Mouse (Mus musculus): ENCODE measurements around the gene Olfr49. TPM values are rescaled to one million over a fixed set of nuclear protein-coding genes. Genes with fewer than 3 reads are reported as not detected.
"Not testable (repeated sequence)": the region's sequence is repeated elsewhere in the genome, so short reads cannot be mapped to it uniquely, and the experiment has no call there.

The Olfr49 gene
- total RNA-seq, 2 experiments from 2014 or later = not detected

DNA sequence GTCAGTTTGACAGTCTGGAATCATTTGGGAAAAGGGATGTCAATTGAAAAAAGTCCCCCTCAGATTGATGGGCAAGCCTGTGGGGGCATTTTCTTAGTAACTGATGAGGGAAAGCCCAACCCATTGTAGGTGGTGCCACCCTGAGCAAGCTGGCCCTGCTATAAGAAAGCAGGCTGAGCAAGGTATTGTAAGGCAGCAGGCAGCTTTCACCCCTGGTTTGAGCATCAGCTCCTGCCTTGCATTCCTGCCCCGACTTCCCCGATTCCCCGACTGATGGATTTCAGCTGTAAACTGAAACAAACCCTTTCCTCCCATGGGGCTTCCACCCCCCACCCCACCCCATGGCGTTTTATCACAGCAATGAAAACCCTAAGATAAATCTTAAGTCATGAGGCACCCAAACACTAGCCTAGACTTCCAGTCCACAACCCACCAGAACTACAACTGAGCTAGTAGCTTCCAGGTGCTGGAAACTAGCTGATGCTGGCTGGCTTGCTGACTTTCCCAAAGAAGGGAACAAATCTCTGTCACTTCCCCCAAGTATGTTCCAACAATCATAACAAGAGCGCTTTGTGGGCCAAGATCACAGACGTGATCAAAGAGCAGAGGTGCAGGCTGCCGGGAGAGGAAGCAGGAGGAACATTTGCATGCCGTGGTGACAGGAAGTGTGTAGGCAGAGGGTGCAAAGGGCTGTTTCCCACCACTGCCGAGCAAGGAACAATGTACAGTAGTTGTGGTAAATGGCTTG lies 51.8 kb downstream of the Olfr49 start:
- no peak for DNase-seq
- intact Hi-C loops (cut with DNase I) = no loop called here

DNA sequence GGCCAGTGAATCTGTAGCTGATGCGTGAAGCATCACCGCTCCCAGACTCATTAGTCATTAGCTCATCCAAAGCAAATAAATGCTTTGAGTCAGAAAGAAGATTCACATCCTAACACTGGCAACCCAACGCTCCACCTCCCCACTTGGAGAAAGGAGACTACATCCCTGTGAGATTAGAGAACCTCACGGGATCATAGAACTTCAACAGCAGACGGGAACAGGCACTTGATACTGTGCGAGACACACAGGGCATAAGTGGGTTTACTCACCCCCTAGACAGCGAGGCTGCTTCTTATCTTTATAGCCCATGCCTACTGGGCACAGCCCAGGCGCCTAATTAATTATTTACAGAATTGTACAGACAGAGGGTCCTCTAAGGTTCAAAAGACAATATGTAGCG lies 52.6 kb downstream of the Olfr49 start:
- intact Hi-C loops (cut with DNase I) = no loop called here
- DNase-seq = no peak

DNA sequence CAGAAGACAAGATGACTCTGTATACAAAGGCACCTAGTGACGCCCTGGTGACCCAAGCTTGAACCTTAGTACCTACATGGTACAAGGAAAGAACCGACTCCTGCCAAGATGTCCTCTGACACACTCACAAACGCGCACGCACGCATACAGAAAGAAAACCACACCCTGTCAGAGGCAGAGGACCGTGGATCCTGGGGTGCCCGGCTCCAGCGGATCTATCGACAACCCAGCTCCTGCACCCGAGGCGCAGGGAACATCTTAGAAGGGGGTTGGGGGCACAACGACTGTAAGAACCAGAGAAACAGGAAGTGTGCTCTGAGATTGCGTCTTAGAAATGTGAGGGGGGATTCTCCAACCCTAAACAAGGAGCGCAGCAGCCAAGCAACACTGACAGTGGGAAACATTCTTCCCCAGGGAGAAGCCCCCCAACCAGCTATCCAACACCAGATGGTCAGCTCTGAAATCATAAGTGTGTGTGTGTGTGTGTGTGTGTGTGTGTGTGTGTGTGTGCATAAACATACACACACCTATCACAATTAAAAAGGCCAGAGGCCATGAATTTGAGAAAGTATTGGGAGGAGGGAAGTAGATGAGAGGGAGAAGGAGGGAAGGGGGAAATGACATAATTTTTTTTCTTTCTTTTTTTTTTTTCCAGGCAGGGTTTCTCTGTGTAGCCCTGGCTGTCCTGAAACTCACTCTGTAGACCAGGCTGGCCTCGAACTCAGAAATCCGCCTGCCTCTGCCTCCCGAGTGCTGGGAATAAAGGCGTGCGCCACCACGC lies 53.4 kb downstream of the Olfr49 start:
- no peak for DNase-seq
- intact Hi-C loops (cut with DNase I) = no loop called here

DNA sequence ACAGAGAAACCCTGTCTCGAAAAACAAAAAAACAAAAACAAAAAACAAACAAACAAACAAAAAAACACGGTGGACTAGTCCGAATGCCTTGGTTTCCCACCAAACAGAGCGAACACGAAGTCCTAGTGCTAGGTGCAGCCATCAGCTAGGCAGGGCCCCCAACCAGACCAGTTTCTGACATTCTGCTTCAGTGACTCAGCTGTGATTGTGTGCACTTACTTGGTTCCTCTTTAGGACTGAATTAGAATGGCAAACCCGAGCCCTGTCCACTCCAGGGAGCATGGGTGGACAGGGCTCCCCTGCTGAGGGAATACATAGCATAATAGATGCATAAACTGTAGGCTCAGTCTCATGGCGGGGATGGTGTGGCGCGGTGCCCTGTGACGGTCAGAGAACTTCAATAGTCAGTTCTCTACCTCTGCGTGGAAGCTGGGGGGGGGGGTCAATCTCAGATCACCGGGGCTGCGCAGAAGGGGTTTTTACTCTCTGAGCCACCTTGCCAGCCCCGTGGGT lies 54.0 kb downstream of the Olfr49 start:
- DNase-seq = no peak
- intact Hi-C loops (cut with DNase I) = no loop called here

DNA sequence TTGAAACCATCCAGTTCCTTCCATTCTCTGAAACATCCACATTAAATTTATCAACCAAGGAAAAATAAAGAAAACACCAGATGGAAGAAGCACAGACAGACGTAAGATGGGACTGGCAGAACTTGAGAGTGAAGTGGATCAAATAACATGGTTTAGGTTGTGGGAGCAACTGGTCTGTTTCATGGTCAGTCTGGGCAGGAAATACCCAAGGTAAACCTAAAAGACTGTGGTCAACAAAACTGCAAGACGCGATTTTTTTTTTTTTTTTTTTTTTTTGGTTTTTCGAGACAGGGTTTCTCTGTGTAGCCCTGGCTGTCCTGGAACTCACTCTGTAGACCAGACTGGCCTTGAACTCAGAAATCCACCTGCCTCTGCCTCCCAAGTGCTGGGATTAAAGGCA lies 54.9 kb downstream of the Olfr49 start:
- not testable (repeated sequence) for DNase-seq
- intact Hi-C loops (cut with DNase I) = loop anchor here (2.0 to 10.0 kb wide), 3 partner anchors 168 to 261 kb away; no protein-coding TSS in a partner anchor

DNA sequence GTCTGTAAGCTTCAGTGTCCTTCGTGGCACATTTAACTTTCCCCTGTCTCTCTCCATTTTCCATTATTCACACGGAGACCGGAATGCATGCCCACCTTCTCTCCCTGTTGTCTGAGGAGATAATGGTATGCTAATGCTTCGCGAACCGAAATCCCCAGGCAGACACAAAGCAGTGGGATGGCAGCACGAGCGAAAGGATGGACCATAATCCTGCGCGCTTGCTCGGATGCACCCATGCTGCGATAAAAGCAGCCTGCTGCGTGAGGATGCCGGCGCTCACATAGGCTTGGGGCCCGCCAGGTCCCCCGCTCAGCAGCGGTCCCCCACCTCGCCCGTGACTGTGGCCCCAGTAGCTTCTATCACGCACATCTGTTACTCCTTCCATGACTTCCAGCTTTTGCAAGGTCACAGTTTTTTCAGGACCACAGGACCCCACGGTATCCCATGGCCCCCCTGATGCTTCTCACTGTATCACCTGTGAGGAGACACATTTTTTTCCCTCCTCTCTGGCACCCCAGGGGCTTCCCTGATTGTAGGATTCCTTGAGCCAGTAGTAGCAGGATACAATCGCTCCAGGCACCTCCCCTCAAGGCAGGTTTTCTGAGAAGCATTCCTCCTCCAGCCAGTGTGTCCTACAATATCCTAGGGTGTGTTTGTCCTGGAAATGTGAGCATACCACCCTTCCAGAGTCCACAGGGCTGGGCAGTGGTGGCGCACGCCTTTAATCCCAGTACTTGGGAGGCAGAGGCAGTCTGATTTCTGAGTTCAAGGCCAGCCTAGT lies 55.6 kb downstream of the Olfr49 start:
- DNase-seq = no peak
- intact Hi-C loops (cut with DNase I) = loop anchor here (2.0 to 10.0 kb wide), 3 partner anchors 167 to 262 kb away; no protein-coding TSS in a partner anchor

DNA sequence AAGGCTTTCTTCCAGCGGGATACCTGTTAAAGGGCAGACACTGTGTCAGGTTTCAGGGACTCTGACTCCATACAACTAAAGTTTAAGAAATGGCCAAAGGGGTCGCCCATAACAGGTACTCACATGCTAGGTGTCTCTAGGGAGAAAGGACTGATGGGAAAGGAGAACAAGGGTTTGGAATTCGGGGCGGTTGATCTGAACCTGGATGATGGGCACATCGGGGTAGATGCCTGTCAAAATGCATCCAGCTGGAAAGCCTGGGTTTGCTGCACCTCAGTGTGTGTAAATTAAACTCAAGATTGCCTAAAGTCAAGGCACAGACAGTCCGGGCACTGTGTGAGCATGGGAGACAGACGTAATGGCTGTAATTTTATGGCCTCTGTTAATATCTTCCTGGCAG lies 56.2 kb downstream of the Olfr49 start:
- intact Hi-C loops (cut with DNase I) = loop anchor here (2.0 to 10.0 kb wide), 3 partner anchors 166 to 262 kb away; no protein-coding TSS in a partner anchor

More for the DNA sequence above, 56.2 kb downstream of the Olfr49 start:
- no peak for DNase-seq

Other genes with a start within 250 kb of the Olfr49 start
- 10 to 100 TPM; 65.7 to 66.8 TPM for gene Dad1, start 30.8 kb downstream of the Olfr49 start, total RNA-seq (2021)
- 10 to 100 TPM; 14.7 to 20.6 TPM for gene Abhd4, start 30.8 kb downstream of the Olfr49 start, total RNA-seq (2021)
- 10 to 100 TPM; 48.3 to 54.6 TPM for gene Oxa1l, start 75.9 kb upstream of the Olfr49 start, total RNA-seq (2021)
- 1 to 10 TPM in 1 of 2 experiments, under 1 TPM in 1; 0.97 to 1.5 TPM for gene Slc7a7, start 132.8 kb upstream of the Olfr49 start, total RNA-seq (2021)
- 10 to 100 TPM; 87.6 to 92.8 TPM for gene Mrpl52, start 142.0 kb upstream of the Olfr49 start, total RNA-seq (2021)
- gene Mmp14, start 146.7 kb upstream of the Olfr49 start, total RNA-seq (2021) = 10 to 100 TPM; 10.7 to 10.8 TPM
- 10 to 100 TPM; 34.2 to 36.1 TPM for gene Lrp10, start 179.2 kb upstream of the Olfr49 start, total RNA-seq (2021)
- gene Rem2, start 191.2 kb upstream of the Olfr49 start, total RNA-seq (2021) = not detected
- gene Prmt5, start 232.6 kb upstream of the Olfr49 start, total RNA-seq (2021) = 10 to 100 TPM; 27.7 to 30.7 TPM

Measured in gastrocnemius, postnatal 36 days (tissue).